Mouse (Mus musculus) central nervous system, embryonic 11.5 days (tissue): ENCODE results near the gene Hnrnpab. TPM values are rescaled to one million over a fixed set of nuclear protein-coding genes. Genes with fewer than 3 reads are reported as not detected.

Experiments used
- polyA plus RNA-seq: library from polyadenylated mRNA; depleted of rRNA; stranded (reverse); fragments of >200 nt; gene quantifications from 2 replicates; pipeline ENCODE4 v1.2.3, GENCODE M21; 2012; rRNA removed

Hnrnpab gene
- 737 and 915 TPM in 2 replicates for polyA plus RNA-seq

DNA sequence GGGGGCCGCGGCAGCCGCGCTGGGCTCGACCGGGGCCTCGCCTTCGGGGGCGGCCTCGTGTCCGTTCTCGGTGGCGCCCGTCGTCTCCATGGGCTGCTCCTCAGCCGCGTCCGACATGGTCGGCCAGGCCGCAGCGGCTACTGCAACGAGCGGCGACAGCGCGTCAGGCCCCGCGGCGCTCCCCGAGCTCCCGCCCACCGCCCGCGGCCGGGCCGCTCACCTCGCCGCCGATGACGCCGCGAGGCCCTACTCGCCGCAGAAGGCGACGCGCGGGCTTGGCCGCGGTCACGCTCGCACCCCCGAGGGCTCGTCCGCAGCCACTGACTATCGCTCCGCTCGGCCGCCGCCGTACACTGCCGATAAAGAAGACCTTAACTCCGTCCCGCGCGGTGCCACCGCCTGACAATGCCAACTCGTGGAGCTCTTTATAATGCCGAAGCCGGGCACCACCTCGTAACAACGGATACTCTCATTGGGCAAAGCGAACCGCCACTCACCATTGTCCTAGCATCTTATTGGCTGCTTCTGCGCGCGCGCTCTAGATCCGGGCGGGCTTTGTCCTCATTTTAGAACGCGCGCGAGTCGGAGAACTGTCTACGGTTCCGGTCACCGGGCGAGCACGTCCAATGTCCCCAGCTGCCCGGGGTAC lies at the start of gene Hnrnpab:
Gene Hnrnpab (minus strand): TSS at position 401 of the 649 bp plus-strand sequence.

DNA sequence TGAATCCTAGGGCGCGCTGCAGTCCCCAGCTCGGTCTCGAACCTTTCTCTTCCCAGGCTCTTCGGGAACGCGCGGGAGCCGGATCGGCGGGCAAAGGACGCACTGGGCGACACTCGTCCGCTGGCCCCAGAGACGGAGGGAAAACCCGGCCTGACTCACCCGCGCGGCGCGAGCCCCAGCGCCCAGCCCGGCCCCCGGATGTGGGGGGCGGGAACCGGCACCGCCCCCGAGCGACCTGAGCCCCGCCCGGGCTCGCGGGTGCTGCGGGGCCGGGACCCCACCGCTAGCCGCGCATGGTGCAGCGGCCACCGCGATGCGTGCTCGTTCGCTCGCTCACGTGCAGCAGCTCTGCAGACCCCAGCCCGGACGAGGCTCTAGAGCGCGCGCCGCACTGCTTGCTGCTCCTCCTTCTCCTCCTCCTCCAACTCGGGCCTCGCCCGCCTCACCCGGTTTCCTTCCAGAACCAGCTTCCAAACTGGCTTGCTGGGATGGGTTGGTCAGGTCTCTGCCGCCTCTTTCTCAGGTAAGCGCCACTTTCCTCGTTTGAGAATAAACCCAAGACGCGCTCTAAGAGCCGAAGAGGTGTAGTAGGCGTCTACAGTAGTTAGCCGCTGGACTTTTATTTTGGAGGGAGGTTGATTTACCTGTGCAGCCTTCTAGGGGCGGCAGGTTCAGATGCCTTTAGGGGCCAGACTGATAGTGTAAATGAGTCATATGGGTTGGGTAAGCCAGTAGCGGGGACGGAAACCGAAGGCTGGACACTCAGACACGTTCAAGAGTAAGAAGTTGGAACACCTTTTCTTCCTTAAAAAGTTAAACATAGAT lies 44.3 kb upstream of the Hnrnpab start, which contains the start of the genes N4bp3 and D930048N14Rik:
Gene N4bp3 (minus strand): TSS at position 152 of the 825 bp plus-strand sequence.
Gene D930048N14Rik (plus strand): TSS at position 264 of the 825 bp plus-strand sequence.

DNA sequence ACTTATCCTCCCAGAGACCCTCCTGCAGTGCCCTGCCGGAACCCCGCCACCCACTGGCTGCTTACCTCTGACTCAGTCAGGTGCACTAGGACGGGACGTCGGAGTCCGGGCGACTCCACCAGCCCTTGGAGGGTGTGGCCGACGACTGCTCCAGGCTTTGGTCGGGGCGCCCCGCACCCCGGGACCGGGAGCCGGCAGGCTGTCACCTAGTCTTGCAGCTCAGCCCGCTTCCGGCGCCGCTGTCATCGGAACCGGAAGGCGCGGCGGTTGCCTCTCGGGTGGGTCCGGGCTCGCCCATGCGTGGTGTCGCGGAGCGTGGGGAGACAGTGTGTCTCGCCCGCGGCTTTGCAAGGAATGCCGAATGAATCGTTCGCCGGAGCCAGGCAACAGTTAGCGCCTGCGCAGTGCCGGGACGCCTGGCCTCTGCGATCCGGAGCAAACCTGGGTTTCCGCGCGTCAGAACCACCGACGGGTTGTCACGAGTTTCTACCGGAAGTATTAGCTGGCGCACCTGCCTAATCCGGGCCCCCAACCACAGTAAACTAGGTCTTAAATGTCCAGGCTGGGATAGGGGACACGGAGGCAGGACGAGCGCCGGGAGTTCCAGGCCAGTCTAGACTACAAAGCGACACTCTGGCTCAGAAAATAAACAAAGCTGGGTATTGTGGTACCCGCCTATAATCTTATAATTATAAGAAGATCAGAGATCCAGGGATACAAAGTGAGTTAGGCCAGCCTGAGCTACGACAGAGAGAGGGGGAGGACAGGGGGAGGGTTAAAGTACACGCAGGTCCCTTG lies 29.1 kb upstream of the Hnrnpab start, which contains the start of gene Rmnd5b:
Gene Rmnd5b (minus strand): TSS at position 372 of the 798 bp plus-strand sequence.

DNA sequence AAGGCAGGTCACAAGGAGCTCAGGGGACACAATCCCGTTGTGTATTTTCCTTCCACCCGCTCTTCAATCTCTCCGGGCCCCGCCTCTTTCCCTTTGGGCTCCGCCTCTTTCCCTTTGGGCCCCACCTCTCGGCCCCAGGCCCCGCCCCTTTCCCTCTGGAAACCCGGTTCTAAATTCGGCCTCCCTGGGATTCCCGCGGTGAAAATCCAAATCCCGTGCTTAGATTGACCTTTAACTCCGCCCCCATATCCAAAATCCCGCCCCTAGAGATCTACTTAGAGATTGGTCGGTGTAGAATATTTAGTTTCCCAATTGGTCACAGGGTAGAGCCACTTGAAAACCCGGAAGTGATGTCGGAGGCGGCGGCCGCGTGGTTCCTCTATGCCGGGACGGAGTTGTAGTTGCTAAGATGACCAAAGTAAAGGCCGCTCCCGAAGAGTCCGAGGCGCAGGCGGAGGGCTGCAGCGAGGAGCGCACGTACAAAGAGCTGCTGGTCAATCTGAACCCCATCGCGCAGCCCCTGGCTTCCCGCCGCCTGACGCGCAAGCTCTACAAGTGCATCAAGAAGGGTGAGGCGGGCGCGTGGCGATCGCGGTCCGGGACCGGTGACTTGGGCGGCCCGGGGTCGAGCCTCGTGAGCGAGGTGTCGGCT lies 12.9 kb upstream of the Hnrnpab start, which contains the start of gene Nhp2:
Gene Nhp2 (plus strand): TSS at position 327 of the 652 bp plus-strand sequence.

DNA sequence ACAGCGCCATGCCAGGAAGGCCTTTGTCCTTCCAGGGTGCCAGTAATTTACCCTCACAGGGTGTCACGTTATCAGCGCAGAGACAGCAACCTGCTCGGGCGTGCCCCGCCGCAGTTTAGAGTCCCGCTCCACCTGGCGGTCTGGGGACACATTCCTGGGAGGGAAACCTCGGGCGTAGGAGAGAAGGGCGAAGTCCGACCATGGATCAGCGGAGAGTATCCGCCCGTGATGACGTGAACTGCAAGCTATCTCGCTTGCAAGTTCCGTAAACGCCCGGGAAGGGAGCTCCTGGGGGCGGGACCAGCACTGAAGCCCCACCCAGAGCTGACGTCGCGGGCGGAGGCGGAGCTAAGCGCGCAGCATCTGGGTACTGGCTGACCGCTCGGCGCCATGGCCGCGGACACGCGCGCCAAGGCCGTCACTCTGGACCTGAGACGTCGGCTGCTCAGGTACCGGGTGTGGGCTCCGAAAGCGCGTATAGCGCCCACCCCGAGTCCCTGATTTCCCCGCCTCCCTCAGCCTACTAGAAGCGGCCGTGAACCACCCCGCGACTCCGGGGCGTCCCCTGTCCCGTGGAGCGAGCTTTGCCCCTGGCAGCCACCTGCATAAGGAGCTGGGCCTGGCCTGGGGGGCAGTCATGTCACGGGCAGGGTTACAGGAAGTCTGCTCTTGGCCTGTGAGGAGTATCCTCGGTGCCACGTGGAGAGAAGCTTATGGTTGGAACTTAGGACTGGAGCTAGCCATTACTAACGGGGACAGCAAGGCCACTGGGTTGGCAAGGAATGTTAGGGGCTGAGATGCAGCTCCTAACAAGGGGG lies 22.0 kb downstream of the Hnrnpab start, which contains the start of gene Phykpl:
Gene Phykpl (plus strand): TSS at position 327 of the 818 bp plus-strand sequence.

Other genes with a start within 250 kb of the Hnrnpab start
- gene Phykpl, start 22.1 kb downstream of the Hnrnpab start, polyA plus RNA-seq: 7.2 and 10.1 TPM in 2 replicates
- gene Nhp2, start 12.9 kb upstream of the Hnrnpab start, polyA plus RNA-seq: 123 and 142 TPM in 2 replicates
- 31.3 and 35.2 TPM in 2 replicates for gene Rmnd5b, start 29.0 kb upstream of the Hnrnpab start, polyA plus RNA-seq
- gene N4bp3, start 44.0 kb upstream of the Hnrnpab start, polyA plus RNA-seq: 7.5 and 8.3 TPM in 2 replicates
- 1.2 and 3.3 TPM in 2 replicates for gene D930048N14Rik, start 44.1 kb upstream of the Hnrnpab start, polyA plus RNA-seq
- gene 0610009B22Rik, start 82.0 kb upstream of the Hnrnpab start, polyA plus RNA-seq: 23.7 and 51.7 TPM in 2 replicates
- 5.7 and 10.7 TPM in 2 replicates for gene Sec24a, start 156.8 kb upstream of the Hnrnpab start, polyA plus RNA-seq
- gene Sar1b, start 156.8 kb upstream of the Hnrnpab start, polyA plus RNA-seq: 40.0 and 64.0 TPM in 2 replicates